ENCODE assay signal across 19 mouse cellular contexts in the genomic region with DNA sequence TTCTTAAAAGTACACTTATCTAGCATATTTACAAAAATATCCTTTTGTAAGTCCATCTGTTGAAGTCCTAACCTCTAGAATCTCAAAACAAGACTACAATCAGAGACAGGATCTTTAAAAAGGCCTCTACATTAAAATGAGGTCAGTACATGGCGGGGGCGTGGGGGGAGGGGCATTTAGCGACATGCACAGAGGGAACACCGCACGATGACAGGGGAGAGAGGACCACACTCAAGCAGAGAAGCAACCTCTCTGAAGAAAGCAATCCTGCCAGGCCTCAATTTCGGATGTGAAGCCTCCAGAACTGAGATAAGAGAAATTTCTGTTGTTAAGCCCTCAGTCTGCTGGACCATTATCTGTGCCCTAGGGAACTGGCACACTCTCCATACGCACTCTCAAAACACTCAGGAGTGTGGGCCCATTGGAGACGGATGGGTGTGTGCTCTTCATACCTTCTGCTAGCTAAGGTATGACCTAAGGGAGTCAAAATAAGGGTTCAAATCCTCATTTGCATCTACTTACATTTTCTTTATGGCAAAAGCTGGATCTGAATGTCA. TPM values are rescaled to one million over a fixed set of nuclear protein-coding genes. Genes with fewer than 3 reads are reported as not detected.
DNase-seq lines count a peak whose midpoint lies in the region; ATAC-seq and TF ChIP-seq lines count a peak whose summit lies in the region.
"Had no signal": no experiment of that assay in that cellular context is flagged by ENCODE, and none has a peak within 500 bp of the region (broad histone marks: within the 10 kb centered on the region; RNA-seq: fewer than 3 reads in every experiment).

No protein-coding gene starts in this region.

- no peaks in the 10 kb centered on the region for H3K36me3 ChIP-seq in liver, embryonic 15.5 days (replicated peaks)
- H3K36me3 ChIP-seq in liver, postnatal 0 days (replicated peaks; ENCODE audit: insufficient read depth, low read length), result no peaks in the 10 kb centered on the region
- peaks cover 0 to 21% of the 10 kb centered on the region in 2 experiments; a peak in 2 of 4 replicates for H3K36me3 ChIP-seq in MEL (ENCODE audit: control insufficient read depth in 1 of 2, insufficient read depth in 2 of 2, low read length in 2 of 2)
- H3K36me3 ChIP-seq: forebrain, embryonic 12.5 days; heart, embryonic 10.5 days; hindbrain, embryonic 15.5 days; limb, embryonic 13.5 days had no signal

- H3K4me2 ChIP-seq in liver, embryonic 15.5 days, result no peak overlapping the region
- H3K4me2 ChIP-seq in liver, postnatal 0 days (ENCODE audit: low read depth, low read length), result no peak overlapping the region
- H3K4me2 ChIP-seq: forebrain, embryonic 12.5 days; hindbrain, embryonic 15.5 days; limb, embryonic 13.5 days had no signal

- no peaks in the 10 kb centered on the region for H3K9me3 ChIP-seq in liver, embryonic 15.5 days (replicated peaks)
- no peaks in the 10 kb centered on the region for H3K9me3 ChIP-seq in liver, postnatal 0 days (ENCODE audit: low read length)
- no peaks in the 10 kb centered on the region for H3K9me3 ChIP-seq in MEL (replicated peaks; ENCODE audit: insufficient read depth, low read length)
- H3K9me3 ChIP-seq: forebrain, embryonic 12.5 days; heart, embryonic 10.5 days; hindbrain, embryonic 15.5 days; limb, embryonic 13.5 days had no signal

- H3K4me1 ChIP-seq in liver, embryonic 15.5 days (replicated peaks), result peaks cover 24% of the 10 kb centered on the region
- peaks cover 4% of the 10 kb centered on the region; the same call in 1 of the 2 replicates for H3K4me1 ChIP-seq in liver, postnatal 0 days (ENCODE audit: insufficient read depth)
- H3K4me1 ChIP-seq in MEL (ENCODE audit: control insufficient read depth in 1 of 2, insufficient read depth in 2 of 2, low read length in 2 of 2), result peaks cover 17 to 28% of the 10 kb centered on the region in 2 experiments
- H3K4me1 ChIP-seq: limb, embryonic 13.5 days had no signal

- no peak for TF ChIP-seq CTCF in liver, postnatal 0 days (IDR thresholded peaks at IDR 0.05; ENCODE audit: low read depth)
- TF ChIP-seq CTCF in MEL (IDR thresholded peaks at IDR 0.05 in 2 of 3, conservative IDR thresholded peaks at IDR 0.05 in 1 of 3; ENCODE audit: control insufficient read depth in 1 of 3, insufficient read depth in 1 of 3, low read depth in 2 of 3, low read length in 3 of 3, poor library complexity in 1 of 3, severe bottlenecking in 1 of 3), result no peak

- WGBS in liver, embryonic 15.5 days (ENCODE audit: insufficient replicate concordance), result 23% methylated on average over 8 of the region's 8 CpGs
- WGBS in liver, postnatal 0 days (ENCODE audit: insufficient replicate concordance), result 38% methylated on average over 8 of the region's 8 CpGs

- 0 out of 2 replicates have a peak, but pooled peaks have one; percentile 12 for ATAC-seq in liver, embryonic 15.5 days (ENCODE audit: insufficient read depth)
- no peak for ATAC-seq in liver, postnatal 0 days
- peak; percentile 57 for ATAC-seq in megakaryocyte-erythroid progenitor cell, adult 5-6 weeks (replicated peaks; ENCODE audit: low FRiP score, low TSS enrichment, poor library complexity, severe bottlenecking)
- ATAC-seq: intestine, embryonic 16.5 days had no signal

- no peak overlapping the region for H3K4me3 ChIP-seq in liver, embryonic 15.5 days (replicated peaks)
- H3K4me3 ChIP-seq in liver, postnatal 0 days (ENCODE audit: low read depth, low read length), result no peak overlapping the region
- H3K4me3 ChIP-seq in MEL (ENCODE audit: control insufficient read depth in 1 of 2, insufficient read depth in 1 of 2, low read depth in 2 of 2, low read length in 2 of 2), result no peak overlapping the region
- H3K4me3 ChIP-seq: forebrain, embryonic 12.5 days; gastrocnemius, adult 2 months; heart, embryonic 10.5 days; hindbrain, embryonic 15.5 days; limb, embryonic 13.5 days had no signal

- TF ChIP-seq RAD21 in MEL (IDR thresholded peaks at IDR 0.05; ENCODE audit: low read depth, low read length), result no peak

- H3K27ac ChIP-seq in liver, embryonic 15.5 days (replicated peaks), result no peak overlapping the region
- H3K27ac ChIP-seq in liver, postnatal 0 days (ENCODE audit: low read depth), result no peak overlapping the region
- H3K27ac ChIP-seq in MEL (ENCODE audit: control insufficient read depth, low read depth, low read length), result no peak overlapping the region
- H3K27ac ChIP-seq: forebrain, embryonic 12.5 days; gastrocnemius, adult 2 months; heart, embryonic 10.5 days; hindbrain, embryonic 15.5 days; limb, embryonic 13.5 days had no signal

- no peaks in the 10 kb centered on the region for H3K79me2 ChIP-seq in MEL (ENCODE audit: control insufficient read depth, insufficient read depth, low read length, poor library complexity)

- 0 out of 2 replicates have a peak, but pooled peaks cover 3% of the 10 kb centered on the region for H3K27me3 ChIP-seq in liver, embryonic 15.5 days
- no peaks in the 10 kb centered on the region for H3K27me3 ChIP-seq in liver, postnatal 0 days (ENCODE audit: insufficient read depth, low read length)
- no peaks in the 10 kb centered on the region for H3K27me3 ChIP-seq in MEL (ENCODE audit: control insufficient read depth in 1 of 2, insufficient read depth in 2 of 2, low read length in 2 of 2)
- H3K27me3 ChIP-seq: forebrain, embryonic 12.5 days; hindbrain, embryonic 15.5 days; limb, embryonic 13.5 days had no signal

- peak; percentile 22 to 25 for DNase-seq in cerebellum, postnatal 10 days
- DNase-seq in cerebellum, adult 8-10 months, result no peak
- no peak for DNase-seq in liver, postnatal 0 days
- DNase-seq in MEL (ENCODE audit: low read depth, low spot score), result peak; percentile 47
- DNase-seq in urinary bladder, postnatal 25 days (ENCODE audit: low spot score), result no peak
- DNase-seq: adrenal gland, adult 2 months; cerebellum, adult 11 months; cerebellum, postnatal 25 days; gastrocnemius, adult 2 months; heart, postnatal 10 days; lung, postnatal 10 days; right cerebral cortex, adult 18-20 months had no signal

- H3K9ac ChIP-seq in liver, embryonic 15.5 days, result no peak overlapping the region
- no peak overlapping the region for H3K9ac ChIP-seq in liver, postnatal 0 days (replicated peaks)
- H3K9ac ChIP-seq in MEL (ENCODE audit: control insufficient read depth, low read depth, low read length, poor library complexity, severe bottlenecking), result no peak overlapping the region
- H3K9ac ChIP-seq: forebrain, embryonic 12.5 days; hindbrain, embryonic 15.5 days; limb, embryonic 13.5 days had no signal

- no peak for TF ChIP-seq POLR2A in MEL (IDR thresholded peaks at IDR 0.05; ENCODE audit: control insufficient read depth in 1 of 2, insufficient read depth in 1 of 2, low read depth in 1 of 2, low read length in 2 of 2, poor library complexity in 1 of 2)

- no peak for TF ChIP-seq EP300 in liver, postnatal 0 days (IDR thresholded peaks at IDR 0.05; ENCODE audit: low read depth)
- peak in 1 of 2 experiments; percentile 31; a peak in 1 of 4 replicates for TF ChIP-seq EP300 in MEL (IDR thresholded peaks at IDR 0.05; ENCODE audit: low read depth in 1 of 2, low read length in 2 of 2)

TF ChIP-seq in MEL, 35 proteins besides CTCF, POLR2A, EP300 and RAD21:
- TF ChIP-seq MAZ (IDR thresholded peaks at IDR 0.05; ENCODE audit: low read depth, low read length) (no peak), MEF2A (IDR thresholded peaks at IDR 0.05; ENCODE audit: extremely low read depth, insufficient replicate concordance, low read depth, low read length, poor library complexity, severe bottlenecking) (no peak), ZNF384 (IDR thresholded peaks at IDR 0.05; ENCODE audit: low read depth, low read length) (no peak), TBP (IDR thresholded peaks at IDR 0.05; ENCODE audit: low read depth, low read length) (0 out of 2 replicates have a peak, but pooled peaks have one; percentile 23), POLR2AphosphoS5 (IDR thresholded peaks at IDR 0.05; ENCODE audit: borderline replicate concordance, low read depth, low read length) (no peak), KAT2A (conservative IDR thresholded peaks at IDR 0.05; ENCODE audit: low read depth, low read length) (no peak), ELF1 (IDR thresholded peaks at IDR 0.05; ENCODE audit: low read depth, low read length) (no peak), CHD2 (IDR thresholded peaks at IDR 0.05; ENCODE audit: low read length) (no peak), RCOR1 (IDR thresholded peaks at IDR 0.05; ENCODE audit: low read depth, low read length) (no peak)

RNA-seq across cellular contexts. Expression of a gene that starts 46.0 kb away (rescaled TPM):
- polyA plus RNA-seq in liver, embryonic 15.5 days (2015; fragmentation: Nextera tagmentation; extraction: Ambion mirVana), result 29.0 and 30.1 TPM in 2 replicates
- 23.2 and 25.3 TPM in 2 replicates for polyA plus RNA-seq in liver, postnatal 0 days (2015; fragmentation: Nextera tagmentation; extraction: Ambion mirVana)
- total RNA-seq in MEL (2012; rRNA removed), result 20.5 and 23.6 TPM in 2 replicates
- polyA plus RNA-seq in MEL (2012; ENCODE audit: insufficient read depth in 1 of 2, insufficient read length in 2 of 2, low read depth in 1 of 2, low replicate concordance in 2 of 2, missing spikeins in 1 of 2), result 10 to 100 TPM; 56.6 to 57.0 TPM
- total RNA-seq in megakaryocyte-erythroid progenitor cell, adult 5-6 weeks (2014; fragmentation: Nextera tagmentation), result 128 and 150 TPM in 2 replicates
- 112 and 121 TPM in 2 replicates for total RNA-seq in megakaryocyte-erythroid progenitor cell, adult 5-6 weeks (2017)

Comparison
In these comparisons a context has a peak if more than half of its experiments do, and no peak if none do; other contexts are left out.
1. DNase-seq: peak in cerebellum, postnatal 10 days (2 of 2) and MEL (single experiment); none in cerebellum, adult 8-10 months (single experiment), liver, postnatal 0 days (single experiment) and urinary bladder, postnatal 25 days (single experiment).